Comparison of ENCODE assay signal across 8 mouse cellular contexts in genomic region chr19:55316901-55317300, GRCm38 (mm10). TPM values are rescaled to one million over a fixed set of nuclear protein-coding genes. Genes with fewer than 3 reads are reported as not detected.
A peak's percentile ranks its signal among the peaks of the same experiment; 100 is the strongest.
DNase-seq lines count a peak whose midpoint lies in the region; ATAC-seq lines count a peak whose summit lies in the region.

No protein-coding gene starts in this region.

- H3K4me1 ChIP-seq in kidney, embryonic 16.5 days (ENCODE audit: insufficient read depth, low read length): peaks cover 23% of the 10 kb centered on the region
- peaks cover 22% of the 10 kb centered on the region for H3K4me1 ChIP-seq in embryonic facial prominence, embryonic 10.5 days
- H3K4me1 ChIP-seq in hindbrain, embryonic 15.5 days (replicated peaks): peaks cover 35% of the 10 kb centered on the region
- H3K4me1 ChIP-seq in midbrain, embryonic 15.5 days: peaks cover 36% of the 10 kb centered on the region

- no peaks in the 10 kb centered on the region for H3K9me3 ChIP-seq in kidney, embryonic 16.5 days (ENCODE audit: low read length)
- H3K9me3 ChIP-seq in embryonic facial prominence, embryonic 10.5 days: no peaks in the 10 kb centered on the region
- H3K9me3 ChIP-seq in hindbrain, embryonic 15.5 days: no peaks in the 10 kb centered on the region
- no peaks in the 10 kb centered on the region for H3K9me3 ChIP-seq in midbrain, embryonic 15.5 days

- H3K4me3 ChIP-seq in kidney, embryonic 16.5 days (ENCODE audit: low read length): peak overlapping the region; percentile 98
- peak overlapping the region; percentile 78 for H3K4me3 ChIP-seq in embryonic facial prominence, embryonic 10.5 days
- H3K4me3 ChIP-seq in hindbrain, embryonic 15.5 days: peak overlapping the region; percentile 62
- peak overlapping the region; percentile 98 for H3K4me3 ChIP-seq in midbrain, embryonic 15.5 days

- no peaks in the 10 kb centered on the region for H3K27me3 ChIP-seq in kidney, embryonic 16.5 days (ENCODE audit: insufficient read depth, low read length)
- no peaks in the 10 kb centered on the region for H3K27me3 ChIP-seq in embryonic facial prominence, embryonic 10.5 days (replicated peaks; ENCODE audit: low read depth, poor library complexity, severe bottlenecking)
- H3K27me3 ChIP-seq in hindbrain, embryonic 15.5 days: no peaks in the 10 kb centered on the region
- H3K27me3 ChIP-seq in midbrain, embryonic 15.5 days (replicated peaks): no peaks in the 10 kb centered on the region

- H3K9ac ChIP-seq in kidney, embryonic 16.5 days (replicated peaks; ENCODE audit: low read length): peak overlapping the region; percentile 93
- H3K9ac ChIP-seq in hindbrain, embryonic 15.5 days: no peak overlapping the region
- peak overlapping the region; percentile 83; the same call in 1 of the 2 replicates for H3K9ac ChIP-seq in midbrain, embryonic 15.5 days

- 50% methylated on average over 10 of the region's 10 CpGs for WGBS in kidney, embryonic 16.5 days
- WGBS in embryonic facial prominence, embryonic 10.5 days: 68% methylated on average over 10 of the region's 10 CpGs
- 63% methylated on average over 10 of the region's 10 CpGs for WGBS in hindbrain, embryonic 15.5 days
- 58% methylated on average over 10 of the region's 10 CpGs for WGBS in midbrain, embryonic 15.5 days

- H3K27ac ChIP-seq in kidney, embryonic 16.5 days (ENCODE audit: low read length): no peak overlapping the region
- no peak overlapping the region for H3K27ac ChIP-seq in embryonic facial prominence, embryonic 10.5 days (replicated peaks)
- H3K27ac ChIP-seq in hindbrain, embryonic 15.5 days (replicated peaks): no peak overlapping the region
- no peak overlapping the region for H3K27ac ChIP-seq in midbrain, embryonic 15.5 days

- peaks cover 8% of the 10 kb centered on the region; the same call in 1 of the 2 replicates for H3K36me3 ChIP-seq in kidney, embryonic 16.5 days (ENCODE audit: insufficient read depth, low read length)
- peaks cover 14% of the 10 kb centered on the region for H3K36me3 ChIP-seq in embryonic facial prominence, embryonic 10.5 days (replicated peaks)
- peaks cover 2% of the 10 kb centered on the region; the same call in 1 of the 2 replicates for H3K36me3 ChIP-seq in hindbrain, embryonic 15.5 days
- no peaks in the 10 kb centered on the region for H3K36me3 ChIP-seq in midbrain, embryonic 15.5 days (replicated peaks)

- H3K4me2 ChIP-seq in kidney, embryonic 16.5 days (replicated peaks; ENCODE audit: low read depth, low read length): peak overlapping the region; percentile 96
- peak overlapping the region; percentile 87 for H3K4me2 ChIP-seq in hindbrain, embryonic 15.5 days
- peak overlapping the region; percentile 92 for H3K4me2 ChIP-seq in midbrain, embryonic 15.5 days

- ATAC-seq in kidney, embryonic 16.5 days (ENCODE audit: low FRiP score, low TSS enrichment): no peak
- no peak for ATAC-seq in hindbrain, embryonic 15.5 days (ENCODE audit: low FRiP score, low read depth)
- no peak for ATAC-seq in midbrain, embryonic 15.5 days (replicated peaks)

- no peak for DNase-seq in kidney, adult 9 months
- no peak for DNase-seq in embryonic facial prominence, embryonic 10.5 days (ENCODE audit: low spot score)
- no peak for DNase-seq in spleen, adult 12 weeks (ENCODE audit: low spot score)
- no peak for DNase-seq in spleen, postnatal 4 days (ENCODE audit: low spot score in 2 of 2)
- no peak for DNase-seq in spleen, postnatal 36 days (ENCODE audit: low spot score in 2 of 2)

RNA-seq across cellular contexts. Expression of gene Vti1a, which starts 0.8 kb away (rescaled TPM):
- 28.7 and 30.6 TPM in 2 replicates for polyA plus RNA-seq in kidney, embryonic 16.5 days (2015; fragmentation: Nextera tagmentation; extraction: Ambion mirVana)
- polyA plus RNA-seq in embryonic facial prominence, embryonic 10.5 days (2016; fragmentation: Nextera tagmentation; extraction: Ambion mirVana): 30.6 and 31.2 TPM in 2 replicates
- polyA plus RNA-seq in hindbrain, embryonic 15.5 days (2015; fragmentation: Nextera tagmentation; extraction: Ambion mirVana): 35.2 and 35.6 TPM in 2 replicates
- polyA plus RNA-seq in midbrain, embryonic 15.5 days (2015; fragmentation: Nextera tagmentation; extraction: Ambion mirVana): 36.8 and 40.6 TPM in 2 replicates

RNA-seq across cellular contexts. Expression of gene Zdhhc6, which starts 1.1 kb away (rescaled TPM):
- polyA plus RNA-seq in kidney, embryonic 16.5 days (2015; fragmentation: Nextera tagmentation; extraction: Ambion mirVana): 111 and 115 TPM in 2 replicates
- 112 and 115 TPM in 2 replicates for polyA plus RNA-seq in embryonic facial prominence, embryonic 10.5 days (2016; fragmentation: Nextera tagmentation; extraction: Ambion mirVana)
- polyA plus RNA-seq in hindbrain, embryonic 15.5 days (2015; fragmentation: Nextera tagmentation; extraction: Ambion mirVana): 67.4 and 71.1 TPM in 2 replicates
- polyA plus RNA-seq in midbrain, embryonic 15.5 days (2015; fragmentation: Nextera tagmentation; extraction: Ambion mirVana): 66.9 and 67.6 TPM in 2 replicates
